Mouse (Mus musculus) midbrain, embryonic 15.5 days (tissue): Measurements from ENCODE around the gene Tldc2. TPM values are rescaled to one million over a fixed set of nuclear protein-coding genes. Genes with fewer than 3 reads are reported as not detected.
A peak's percentile ranks its signal among the peaks of the same experiment; 100 is the strongest.

Experiments used
- ATAC-seq: fragments of 200-750 bp; cut with Nextera tagmentation; replicated peaks from 2 replicates; pipeline ENCODE4 v1.8.0; 2017; ENCODE audit warnings: moderate TSS enrichment
- H3K27ac ChIP-seq: fragments of 300-500 bp; sonication (generic); 2 replicates; pipeline ENCODE4 v1.5.1; 2015; ENCODE audit warnings: mild to moderate bottlenecking, inconsistent platforms
- H3K27me3 ChIP-seq: fragments of 300-500 bp; sonication (generic); replicated peaks from 2 replicates; pipeline ENCODE4 v1.6.1; 2015; ENCODE audit warnings: inconsistent platforms
- H3K36me3 ChIP-seq: fragments of 300-500 bp; sonication (generic); replicated peaks from 2 replicates; pipeline ENCODE4 v1.6.1; 2015; ENCODE audit warnings: inconsistent platforms
- H3K4me1 ChIP-seq: fragments of 300-500 bp; sonication (generic); 2 replicates; pipeline ENCODE4 v1.6.1; 2015; ENCODE audit warnings: inconsistent platforms
- H3K4me2 ChIP-seq: fragments of 300-500 bp; sonication (generic); 2 replicates; pipeline ENCODE4 v1.6.1; 2015; ENCODE audit warnings: inconsistent platforms, mild to moderate bottlenecking, moderate library complexity
- H3K4me3 ChIP-seq: fragments of 300-500 bp; sonication (generic); 2 replicates; pipeline ENCODE4 v1.5.1; 2015; ENCODE audit warnings: mild to moderate bottlenecking, inconsistent platforms
- H3K9ac ChIP-seq: fragments of 300-500 bp; sonication (generic); 2 replicates; pipeline ENCODE4 v1.6.1; 2015; ENCODE audit warnings: mild to moderate bottlenecking, inconsistent platforms
- H3K9me3 ChIP-seq: fragments of 300-500 bp; sonication (generic); 2 replicates; pipeline ENCODE4 v1.6.1; 2016; ENCODE audit warnings: inconsistent platforms
- WGBS: fragments of 180-500 bp; shearing (Covaris S2); methylation state at CpG from one replicate; pipeline ENCODE4 v1.1.7; 2015; ENCODE audit warnings: mixed read lengths; 5-methylcytosine and 5-hydroxymethylcytosine counted together
- polyA plus RNA-seq: library from polyadenylated mRNA; unstranded; fragments of >200 nt; fragmentation: Nextera tagmentation; extraction: Ambion mirVana; gene quantifications from 2 replicates; pipeline ENCODE4 v1.2.1, GENCODE M21; 2015

Gene Tldc2
- polyA plus RNA-seq, 1 experiment from 2014 or later, result not detected

DNA sequence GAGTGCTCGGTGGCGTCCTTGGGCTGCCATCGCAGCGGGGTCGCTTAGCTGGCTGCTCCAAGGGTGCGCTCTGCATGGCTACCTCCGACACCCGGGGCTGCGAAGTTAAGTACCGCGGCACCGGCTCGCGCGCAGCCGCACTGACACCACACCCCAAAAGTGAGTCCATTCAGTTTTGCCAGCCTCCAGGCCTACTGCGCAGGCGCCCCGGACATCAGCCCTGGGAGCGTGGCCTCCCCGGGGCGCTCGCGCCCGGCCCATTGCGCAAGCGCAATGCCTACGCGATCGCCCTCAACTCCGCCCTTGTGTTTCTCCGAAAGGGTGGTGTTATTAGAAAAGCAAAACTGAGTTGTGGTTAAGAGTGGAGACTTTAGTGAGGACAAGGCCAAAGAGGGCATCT lies 48.2 kb downstream of the Tldc2 start, which contains the start of gene Samhd1:
Samhd1 (minus strand) TSS at position 252 of the 400 bp plus-strand sequence.
- Histone ChIP-seq H3K27ac (peak within 1 kb of the TSS; percentile 63), H3K36me3 (no peaks in the 10 kb centered on the region), H3K9me3 (no peaks in the 10 kb centered on the region), H3K27me3 (no peaks in the 10 kb centered on the region), H3K4me1 (peaks cover 9% of the 10 kb centered on the region), H3K4me2 (peak within 1 kb of the TSS; percentile 78), H3K4me3 (peak within 1 kb of the TSS; percentile 54), H3K9ac (peak within 1 kb of the TSS; percentile 54)
- 0% methylated on average over 32 of the region's 32 CpGs for WGBS
- ATAC-seq, result peak; percentile 95

DNA sequence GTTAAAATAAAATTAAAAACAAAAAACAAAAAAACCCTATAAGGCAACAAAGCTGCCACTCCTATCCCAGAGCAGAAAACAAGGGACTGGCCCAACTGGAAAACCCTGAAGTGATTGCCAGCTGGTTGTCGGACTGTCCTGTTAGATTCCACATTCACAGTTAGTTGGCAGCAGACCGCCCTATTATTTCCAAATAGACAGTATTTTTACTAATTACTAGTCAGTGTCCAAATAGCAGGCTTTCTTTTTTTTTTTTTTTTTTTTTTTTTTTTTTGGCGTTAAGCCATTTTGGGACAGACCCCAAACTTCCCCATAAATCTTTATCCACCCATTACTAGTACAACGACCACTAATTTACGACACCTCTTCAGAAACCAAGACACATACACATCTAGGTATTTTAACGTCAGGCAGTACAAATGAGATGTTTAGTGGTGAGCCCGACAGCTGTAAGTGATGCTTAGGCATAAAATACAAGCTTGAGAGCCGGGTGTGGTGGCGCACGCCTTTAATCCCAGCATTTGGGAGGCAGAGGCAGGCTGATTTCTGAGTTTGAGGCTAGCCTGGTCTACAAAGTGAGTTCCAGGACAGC lies 48.8 kb downstream of the Tldc2 start:
- peaks cover 9% of the 10 kb centered on the region for H3K4me1 ChIP-seq
- peak overlapping the region; percentile 63; the same call in 1 of the 2 replicates for H3K27ac ChIP-seq
- WGBS, result 83% methylated on average over 10 of the region's 10 CpGs
- H3K36me3 ChIP-seq, result no peaks in the 10 kb centered on the region
- peak overlapping the region; percentile 54 for H3K4me3 ChIP-seq
- H3K4me2 ChIP-seq, result peak overlapping the region; percentile 78
- no peak for ATAC-seq
- H3K27me3 ChIP-seq, result no peaks in the 10 kb centered on the region
- H3K9ac ChIP-seq, result peak overlapping the region; percentile 54
- no peaks in the 10 kb centered on the region for H3K9me3 ChIP-seq

DNA sequence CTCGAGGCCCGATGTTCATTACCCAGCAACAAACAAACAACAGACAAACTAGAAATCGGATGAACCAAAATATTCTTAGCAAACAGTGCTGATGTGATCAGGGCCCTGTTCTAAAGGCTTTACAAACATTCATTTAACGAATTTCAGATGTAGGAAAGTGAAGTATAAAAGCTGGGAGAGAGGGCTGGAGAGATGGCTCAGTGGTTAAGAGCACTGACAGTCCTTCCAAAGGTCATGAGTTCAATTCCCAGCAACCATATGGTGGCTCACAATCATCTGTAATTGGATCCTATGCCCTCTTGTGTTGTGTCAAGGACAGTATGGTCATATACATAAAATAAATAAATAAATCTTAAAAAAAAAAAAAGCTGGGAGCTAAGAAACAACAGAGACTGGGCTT lies 49.3 kb downstream of the Tldc2 start:
- Histone ChIP-seq H3K9ac (no peak overlapping the region), H3K4me1 (peaks cover 9% of the 10 kb centered on the region), H3K27me3 (no peaks in the 10 kb centered on the region), H3K27ac (no peak overlapping the region), H3K4me3 (no peak overlapping the region), H3K4me2 (no peak overlapping the region), H3K9me3 (no peaks in the 10 kb centered on the region), H3K36me3 (no peaks in the 10 kb centered on the region)
- ATAC-seq, result no peak
- WGBS, result 93% methylated on average over 4 of the region's 4 CpGs

DNA sequence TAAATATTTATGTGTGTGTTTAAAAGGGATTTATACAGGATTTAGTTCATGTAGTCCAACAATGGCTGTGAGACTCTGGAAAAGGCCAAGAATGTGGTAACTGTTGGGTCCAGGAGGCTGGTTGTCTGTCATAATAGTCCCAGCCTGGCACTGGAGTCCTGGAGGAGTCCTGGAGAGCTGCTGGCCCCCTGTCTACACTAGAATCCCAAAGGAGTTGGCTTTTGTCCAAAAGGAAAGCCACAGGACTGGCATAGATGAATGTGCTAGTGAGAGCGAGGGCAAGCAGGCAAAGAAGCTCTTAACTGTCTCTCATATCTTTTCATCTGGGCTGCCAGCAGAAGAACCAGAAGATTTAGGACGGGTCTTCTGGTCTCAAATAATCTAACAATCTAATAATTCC lies 49.8 kb downstream of the Tldc2 start:
- H3K27ac ChIP-seq, result no peak overlapping the region
- H3K9ac ChIP-seq, result no peak overlapping the region
- H3K4me3 ChIP-seq, result no peak overlapping the region
- ATAC-seq, result no peak
- no peaks in the 10 kb centered on the region for H3K9me3 ChIP-seq
- no peak overlapping the region for H3K4me2 ChIP-seq
- peaks cover 9% of the 10 kb centered on the region for H3K4me1 ChIP-seq
- H3K36me3 ChIP-seq, result no peaks in the 10 kb centered on the region
- no peaks in the 10 kb centered on the region for H3K27me3 ChIP-seq
- WGBS, result 64% methylated on average over 2 of the region's 2 CpGs

DNA sequence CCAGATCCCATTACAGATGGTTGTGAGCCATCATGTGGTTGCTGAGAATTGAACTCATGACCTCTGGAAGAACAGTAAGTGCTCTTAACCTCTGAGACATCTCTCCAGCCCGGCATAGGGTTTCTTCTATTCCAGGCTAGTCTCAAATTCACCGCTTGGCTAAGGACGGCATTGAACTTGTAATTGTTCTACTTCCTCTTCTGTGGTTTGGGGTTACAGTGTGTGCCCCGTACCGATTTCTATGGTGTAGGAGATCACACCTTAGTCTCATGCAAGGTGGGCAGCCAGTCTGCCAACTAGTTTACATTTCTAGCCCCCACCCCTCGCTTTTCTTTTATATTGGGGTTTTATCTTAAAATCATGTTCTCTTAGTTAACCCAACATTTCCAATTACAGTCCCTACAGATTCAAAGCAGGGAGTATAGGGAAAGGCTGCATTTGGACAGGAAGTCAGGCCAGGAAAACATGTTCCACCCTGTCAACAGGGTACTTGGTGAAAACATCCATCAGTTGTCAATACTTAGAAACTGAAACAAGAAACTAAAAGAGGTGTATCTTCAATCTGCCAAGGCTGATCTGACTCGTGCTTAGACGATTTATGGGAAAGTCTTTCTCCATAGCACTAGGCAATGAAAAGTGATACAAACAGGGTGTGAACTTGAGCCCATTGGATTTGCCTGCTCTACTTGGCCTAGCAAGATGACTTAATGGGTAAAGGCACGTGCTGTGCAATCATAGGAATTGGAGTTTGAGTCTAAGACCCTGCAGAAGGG lies 51.3 kb downstream of the Tldc2 start:
- ATAC-seq, result no peak
- Histone ChIP-seq H3K27ac (no peak overlapping the region), H3K4me3 (no peak overlapping the region), H3K4me1 (peaks cover 9% of the 10 kb centered on the region), H3K9me3 (no peaks in the 10 kb centered on the region), H3K9ac (no peak overlapping the region), H3K36me3 (no peaks in the 10 kb centered on the region), H3K4me2 (no peak overlapping the region), H3K27me3 (no peaks in the 10 kb centered on the region)
- 91% methylated on average over 9 of the region's 9 CpGs for WGBS

DNA sequence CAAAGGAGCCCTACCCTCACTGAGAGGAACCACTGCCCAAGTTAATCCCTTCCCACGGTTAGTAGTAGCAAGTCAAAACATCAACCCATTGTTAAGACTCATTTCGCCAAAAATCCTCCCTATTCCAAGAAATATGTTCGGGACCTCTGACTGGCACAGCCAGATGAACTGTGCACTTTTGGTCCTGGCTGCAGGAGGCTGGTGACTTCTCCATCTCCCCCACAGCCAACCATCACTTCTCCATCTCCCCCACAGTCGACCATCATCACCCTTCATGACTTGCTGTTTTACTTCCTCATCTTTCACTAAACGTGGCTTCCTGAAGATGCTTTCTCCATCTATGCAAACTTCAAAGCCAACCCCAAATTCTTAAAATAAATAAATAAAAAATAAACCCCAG lies 52.0 kb downstream of the Tldc2 start:
- H3K27ac ChIP-seq, result no peak overlapping the region
- H3K9me3 ChIP-seq, result no peaks in the 10 kb centered on the region
- 83% methylated on average over 5 of the region's 5 CpGs for WGBS
- no peaks in the 10 kb centered on the region for H3K36me3 ChIP-seq
- no peak overlapping the region for H3K4me2 ChIP-seq
- no peak overlapping the region for H3K4me3 ChIP-seq
- no peaks in the 10 kb centered on the region for H3K27me3 ChIP-seq
- peaks cover 8% of the 10 kb centered on the region for H3K4me1 ChIP-seq
- no peak for ATAC-seq
- no peak overlapping the region for H3K9ac ChIP-seq

DNA sequence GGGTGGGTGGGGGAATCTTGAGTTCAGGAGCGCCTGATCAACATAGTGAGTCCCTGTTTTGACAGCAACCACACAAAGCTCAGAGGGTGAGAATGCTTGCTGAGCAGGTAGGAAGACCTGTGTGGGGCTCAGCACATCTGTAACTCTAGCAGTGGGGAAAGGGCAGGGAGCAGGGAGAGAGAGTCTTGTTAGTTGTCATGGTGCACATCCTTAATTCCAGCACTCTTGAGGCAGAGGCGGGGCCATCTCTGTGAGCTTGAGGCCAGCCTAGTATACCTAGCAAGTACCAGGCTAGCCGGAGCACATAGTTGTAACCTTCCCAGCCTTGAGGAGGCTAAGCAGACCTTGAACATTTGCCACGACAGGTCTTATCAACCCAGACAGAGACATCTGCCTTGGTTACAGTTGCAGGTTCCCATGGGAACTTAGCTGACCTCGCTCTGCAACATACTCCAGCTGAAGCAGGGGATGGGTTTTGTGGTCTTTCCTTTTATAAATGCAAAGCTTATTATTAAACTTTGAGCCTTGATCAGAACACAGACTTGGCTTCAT lies 52.5 kb downstream of the Tldc2 start:
- WGBS, result 94% methylated on average over 5 of the region's 5 CpGs
- no peak for ATAC-seq
- H3K27me3 ChIP-seq, result no peaks in the 10 kb centered on the region
- no peak overlapping the region for H3K4me3 ChIP-seq
- peaks cover 3% of the 10 kb centered on the region for H3K4me1 ChIP-seq
- H3K9ac ChIP-seq, result no peak overlapping the region
- no peaks in the 10 kb centered on the region for H3K9me3 ChIP-seq
- no peak overlapping the region for H3K27ac ChIP-seq
- no peak overlapping the region for H3K4me2 ChIP-seq
- no peaks in the 10 kb centered on the region for H3K36me3 ChIP-seq

DNA sequence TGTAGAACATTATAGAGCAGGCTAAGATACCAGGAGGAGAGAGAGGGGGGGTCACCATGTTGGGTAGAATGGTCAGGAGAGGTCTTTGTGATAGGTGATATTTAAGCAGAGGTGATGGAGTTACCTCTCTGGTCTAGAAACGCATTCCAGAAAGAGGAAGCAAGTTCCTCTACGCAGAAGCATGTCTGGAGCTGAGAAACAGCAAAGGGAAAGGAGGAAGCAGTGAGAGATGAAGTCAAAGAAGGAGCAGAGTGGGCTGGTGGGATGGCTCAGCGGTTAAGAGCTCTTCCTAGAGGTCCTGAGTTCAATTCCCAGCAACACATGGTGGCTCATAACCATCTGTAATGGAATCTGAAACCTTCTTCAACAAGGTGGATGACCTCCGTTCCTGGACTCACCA lies 55.1 kb downstream of the Tldc2 start:
- H3K27me3 ChIP-seq, result no peaks in the 10 kb centered on the region
- H3K9ac ChIP-seq, result no peak overlapping the region
- H3K4me2 ChIP-seq, result no peak overlapping the region
- H3K36me3 ChIP-seq, result no peaks in the 10 kb centered on the region
- H3K4me3 ChIP-seq, result no peak overlapping the region
- ATAC-seq, result no peak
- H3K9me3 ChIP-seq, result no peaks in the 10 kb centered on the region
- no peak overlapping the region for H3K27ac ChIP-seq
- no peaks in the 10 kb centered on the region for H3K4me1 ChIP-seq
- 83% methylated on average over 4 of the region's 4 CpGs for WGBS

DNA sequence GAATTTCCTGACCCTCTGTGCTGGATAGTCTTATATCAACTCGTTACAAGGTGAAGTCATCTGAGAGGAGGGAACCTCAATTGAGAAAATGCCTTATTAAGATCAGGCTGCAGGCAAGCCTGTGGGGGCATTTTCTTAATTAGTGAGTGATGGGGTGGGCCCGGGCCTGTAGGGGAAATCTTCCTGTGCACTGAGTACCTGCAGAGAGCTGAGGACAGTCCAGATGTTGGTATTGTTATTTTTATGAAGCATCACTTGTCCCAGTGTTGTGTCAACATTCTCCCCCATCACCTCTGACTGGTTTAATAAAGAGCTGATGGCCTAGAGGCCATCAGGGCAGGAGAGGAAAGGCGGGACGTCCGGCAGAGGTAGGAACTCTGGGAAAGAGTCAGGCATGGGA lies 57.3 kb downstream of the Tldc2 start:
- no peak for ATAC-seq
- Histone ChIP-seq H3K36me3 (0 out of 2 replicates have a peak, but pooled peaks cover 5% of the 10 kb centered on the region), H3K4me3 (no peak overlapping the region), H3K4me2 (no peak overlapping the region), H3K27me3 (no peaks in the 10 kb centered on the region), H3K4me1 (no peaks in the 10 kb centered on the region), H3K9ac (no peak overlapping the region), H3K27ac (no peak overlapping the region), H3K9me3 (no peaks in the 10 kb centered on the region)
- WGBS, result 77% methylated on average over 5 of the region's 5 CpGs

DNA sequence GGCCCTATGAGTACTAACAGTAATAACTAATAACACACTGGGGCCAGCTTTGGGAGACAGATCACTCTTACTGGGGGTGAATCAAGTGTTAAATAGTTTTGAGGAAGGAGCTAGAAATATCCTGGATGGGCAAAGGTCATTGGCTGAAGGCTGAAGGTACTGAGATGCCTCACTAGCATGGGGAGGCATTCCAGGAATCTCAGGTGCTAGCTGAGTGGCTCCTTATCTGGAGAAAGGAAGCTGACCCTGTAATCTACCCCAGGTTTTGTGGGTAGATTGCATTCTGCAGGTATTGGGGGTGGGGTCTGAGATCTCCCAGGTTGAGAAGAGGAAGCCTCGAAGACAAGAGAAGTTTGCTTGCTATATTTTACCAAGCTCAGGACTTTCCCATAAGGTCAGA lies 58.3 kb downstream of the Tldc2 start:
- ATAC-seq, result no peak
- Histone ChIP-seq H3K4me1 (no peaks in the 10 kb centered on the region), H3K4me3 (no peak overlapping the region), H3K9me3 (no peaks in the 10 kb centered on the region), H3K4me2 (no peak overlapping the region), H3K27ac (no peak overlapping the region), H3K27me3 (no peaks in the 10 kb centered on the region), H3K9ac (no peak overlapping the region), H3K36me3 (peaks cover 6% of the 10 kb centered on the region; the same call in 1 of the 2 replicates)
- 87% methylated on average over 1 of the region's 1 CpGs for WGBS
